ENCODE assay signal across 13 mouse cellular contexts in the genomic region with DNA sequence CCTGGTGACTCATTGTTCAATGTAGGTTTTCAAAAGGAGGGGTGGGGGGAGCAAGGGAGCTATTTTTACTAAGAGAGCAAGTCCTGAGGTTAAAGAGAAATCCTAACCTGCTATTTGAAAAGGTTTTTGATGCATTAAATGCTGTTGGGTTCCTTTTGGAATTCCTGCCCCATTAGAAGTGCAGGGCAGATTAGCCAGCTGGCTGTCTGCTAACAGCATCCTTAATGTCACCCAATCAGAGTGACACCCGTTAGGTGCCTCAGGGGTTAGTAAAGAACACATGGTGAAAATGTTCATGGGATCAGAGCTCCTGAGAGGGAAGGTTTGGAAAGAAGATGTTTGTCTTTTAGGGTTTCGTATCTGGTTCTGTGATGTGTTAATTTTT.
DNase-seq lines count a peak whose midpoint lies in the region; ATAC-seq and TF ChIP-seq lines count a peak whose summit lies in the region.
"Had no signal": no experiment of that assay in that cellular context is flagged by ENCODE, and none has a peak within 500 bp of the region (broad histone marks: within the 10 kb centered on the region; RNA-seq: fewer than 3 reads in every experiment).

No protein-coding gene starts in this region.

- ATAC-seq in forebrain, embryonic 11.5 days (replicated peaks; ENCODE audit: low FRiP score): no peak
- ATAC-seq in midbrain, embryonic 13.5 days: peak; percentile 55
- ATAC-seq: intestine, postnatal 0 days had no signal

- no peak overlapping the region for H3K9ac ChIP-seq in forebrain, embryonic 11.5 days (ENCODE audit: low read length)
- 0 out of 2 replicates have a peak overlapping the region, but pooled peaks have one; percentile 23 for H3K9ac ChIP-seq in midbrain, embryonic 13.5 days (replicated peaks)
- no peak overlapping the region for H3K9ac ChIP-seq in heart, adult 2 months (ENCODE audit: low read depth, low read length)
- H3K9ac ChIP-seq: lung, embryonic 15.5 days had no signal

- H3K4me2 ChIP-seq in forebrain, embryonic 11.5 days (ENCODE audit: low read depth, low read length, severe bottlenecking): no peak overlapping the region
- H3K4me2 ChIP-seq in midbrain, embryonic 13.5 days (replicated peaks): peak overlapping the region; percentile 48
- H3K4me2 ChIP-seq: lung, embryonic 15.5 days had no signal

- H3K27me3 ChIP-seq in forebrain, embryonic 11.5 days (ENCODE audit: control insufficient read depth, insufficient read depth, low read length): no peaks in the 10 kb centered on the region
- no peaks in the 10 kb centered on the region for H3K27me3 ChIP-seq in hindbrain, embryonic 10.5 days (ENCODE audit: insufficient read depth, poor library complexity, severe bottlenecking)
- no peaks in the 10 kb centered on the region for H3K27me3 ChIP-seq in midbrain, embryonic 13.5 days
- no peaks in the 10 kb centered on the region for H3K27me3 ChIP-seq in heart, adult 2 months (ENCODE audit: control insufficient read depth, insufficient read depth, low read length)
- H3K27me3 ChIP-seq: lung, embryonic 15.5 days had no signal

- intact Hi-C loops in heart, adult 2 months (cut with DNase I): no loop called here

- H3K36me3 ChIP-seq in forebrain, embryonic 11.5 days (ENCODE audit: control insufficient read depth, insufficient read depth, low read length): no peaks in the 10 kb centered on the region
- H3K36me3 ChIP-seq in hindbrain, embryonic 10.5 days: no peaks in the 10 kb centered on the region
- no peaks in the 10 kb centered on the region for H3K36me3 ChIP-seq in midbrain, embryonic 13.5 days
- H3K36me3 ChIP-seq in heart, adult 2 months (ENCODE audit: control insufficient read depth, insufficient read depth, low read length): no peaks in the 10 kb centered on the region
- H3K36me3 ChIP-seq: lung, embryonic 15.5 days had no signal

- no peak for TF ChIP-seq CTCF in heart, adult 2 months (IDR thresholded peaks at IDR 0.05)

- no peaks in the 10 kb centered on the region for H3K9me3 ChIP-seq in forebrain, embryonic 11.5 days (ENCODE audit: control insufficient read depth, low read length)
- H3K9me3 ChIP-seq in hindbrain, embryonic 10.5 days: no peaks in the 10 kb centered on the region
- no peaks in the 10 kb centered on the region for H3K9me3 ChIP-seq in midbrain, embryonic 13.5 days
- H3K9me3 ChIP-seq: lung, embryonic 15.5 days had no signal

- no peaks in the 10 kb centered on the region for H3K79me2 ChIP-seq in heart, adult 2 months (replicated peaks; ENCODE audit: control insufficient read depth, insufficient read depth, low read length)

- WGBS in forebrain, embryonic 11.5 days: 52% methylated on average over 2 of the region's 2 CpGs
- WGBS in hindbrain, embryonic 10.5 days: 74% methylated on average over 2 of the region's 2 CpGs
- 24% methylated on average over 2 of the region's 2 CpGs for WGBS in midbrain, embryonic 13.5 days
- 59% methylated on average over 2 of the region's 2 CpGs for WGBS in heart, adult 2 months

- TF ChIP-seq POLR2A in heart, adult 2 months (IDR thresholded peaks at IDR 0.05; ENCODE audit: insufficient read depth, low read depth, low read length): no peak

- H3K4me3 ChIP-seq in forebrain, embryonic 11.5 days (ENCODE audit: low read depth, low read length): no peak overlapping the region
- no peak overlapping the region for H3K4me3 ChIP-seq in hindbrain, embryonic 10.5 days
- no peak overlapping the region; the same call in 1 of the 2 replicates for H3K4me3 ChIP-seq in midbrain, embryonic 13.5 days (replicated peaks)
- H3K4me3 ChIP-seq in heart, adult 2 months: no peak overlapping the region
- H3K4me3 ChIP-seq: erythroblast, embryonic 14.5 days; lung, embryonic 15.5 days had no signal

- peak overlapping the region; percentile 41; the same call in 1 of the 2 replicates for H3K27ac ChIP-seq in forebrain, embryonic 11.5 days (ENCODE audit: low read depth, low read length)
- H3K27ac ChIP-seq in hindbrain, embryonic 10.5 days: peak overlapping the region; percentile 74
- peak overlapping the region; percentile 94 for H3K27ac ChIP-seq in midbrain, embryonic 13.5 days
- H3K27ac ChIP-seq in heart, adult 2 months: no peak overlapping the region
- H3K27ac ChIP-seq: lung, embryonic 15.5 days had no signal

- TF ChIP-seq EP300 in heart, adult 2 months (IDR thresholded peaks at IDR 0.05; ENCODE audit: insufficient read depth, low read depth, low read length): no peak

- H3K4me1 ChIP-seq in forebrain, embryonic 11.5 days (replicated peaks; ENCODE audit: control insufficient read depth, insufficient read depth, low read length): peaks cover 6% of the 10 kb centered on the region; the same call in 1 of the 2 replicates
- H3K4me1 ChIP-seq in hindbrain, embryonic 10.5 days (replicated peaks): peaks cover 45% of the 10 kb centered on the region
- peaks cover 58% of the 10 kb centered on the region for H3K4me1 ChIP-seq in midbrain, embryonic 13.5 days (replicated peaks)
- no peaks in the 10 kb centered on the region for H3K4me1 ChIP-seq in heart, adult 2 months (ENCODE audit: control insufficient read depth, insufficient read depth, low read length)
- H3K4me1 ChIP-seq: lung, embryonic 15.5 days had no signal

- no peak for DNase-seq in forebrain, embryonic 11.5 days (ENCODE audit: low spot score)
- DNase-seq in hindbrain, embryonic 10.5 days (ENCODE audit: low spot score): no peak
- DNase-seq in retina, postnatal 1 day: peak; percentile 50
- DNase-seq in heart, adult 2 months: no peak
- DNase-seq in left cerebral cortex, adult 11 months (ENCODE audit: low spot score): no peak
- no peak for DNase-seq in ovary, postnatal 36 days (ENCODE audit: low spot score)
- DNase-seq: adrenal gland, postnatal 25 days; cerebellum, adult 11 months; thymus, postnatal 36 days had no signal
